Mouse (Mus musculus): ENCODE measurements around the gene Msi2.

DNA sequence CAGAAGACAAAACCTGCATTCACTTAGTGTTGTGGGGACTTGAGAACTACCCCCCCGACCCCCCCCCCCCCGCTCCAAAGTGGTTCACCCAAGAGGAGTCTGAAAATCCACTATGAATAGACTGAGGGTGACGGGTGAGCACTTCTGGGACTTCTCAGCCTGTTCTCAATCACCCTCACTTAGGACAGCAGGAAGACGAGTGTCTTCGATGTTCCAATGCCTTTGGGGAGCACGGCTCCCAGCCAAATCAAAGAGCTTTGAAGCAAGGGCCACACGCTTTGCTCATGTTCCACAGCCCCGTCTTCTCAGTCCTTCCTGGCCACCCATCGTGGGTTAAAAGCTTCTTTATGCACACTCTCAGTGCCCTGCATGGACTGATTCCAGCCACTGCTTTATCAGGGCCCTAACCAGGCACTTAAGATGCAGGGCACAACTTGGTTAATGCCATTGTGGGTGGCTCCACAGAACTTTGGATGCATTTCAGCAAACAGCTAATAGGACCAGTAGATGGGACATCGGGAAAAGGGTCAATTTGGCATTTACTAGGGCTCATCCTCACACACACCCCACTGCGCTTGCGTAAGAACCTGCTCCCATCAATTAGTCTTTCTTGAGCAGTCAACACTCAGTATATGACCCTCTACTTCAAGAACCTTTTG lies 110.5 kb downstream of the Msi2 start:
- TF ChIP-seq CTCF (IDR thresholded peaks at IDR 0.05; ENCODE audit: low read depth, low read length) = no peak
- no peak for TF ChIP-seq TAL1 (conservative IDR thresholded peaks at IDR 0.05; ENCODE audit: low read depth, low read length)
- no peak for TF ChIP-seq GATA1 (IDR thresholded peaks at IDR 0.05; ENCODE audit: borderline replicate concordance, low read length)
- no peak for TF ChIP-seq POLR2AphosphoS5 (IDR thresholded peaks at IDR 0.05; ENCODE audit: insufficient replicate concordance, low read depth, low read length)
